Mouse (Mus musculus): Measurements from ENCODE around the gene Smg9. TPM values are rescaled to one million over a fixed set of nuclear protein-coding genes. Genes with fewer than 3 reads are reported as not detected.
A peak's percentile ranks its signal among the peaks of the same experiment; 100 is the strongest.

Gene Smg9
- polyA plus RNA-seq, 1 experiment from 2014 or later: 27.7 TPM

- 83% methylated on average over 15 of the region's 15 CpGs for WGBS
- peaks cover 25% of the 10 kb centered on the region for H3K36me3 ChIP-seq
- no peaks in the 10 kb centered on the region for H3K9me3 ChIP-seq
- H3K27ac ChIP-seq: no peak overlapping the region
- no peaks in the 10 kb centered on the region for H3K27me3 ChIP-seq (ENCODE audit: insufficient read depth, poor library complexity, severe bottlenecking)
- peaks cover 32% of the 10 kb centered on the region for H3K4me1 ChIP-seq
- no peak overlapping the region for H3K4me3 ChIP-seq
- DNase-seq (ENCODE audit: low spot score): no peak
Measured at GRCm38 (mm10) chr7:24423107-24423763, 23.8 kb downstream of the Smg9 start.

DNA sequence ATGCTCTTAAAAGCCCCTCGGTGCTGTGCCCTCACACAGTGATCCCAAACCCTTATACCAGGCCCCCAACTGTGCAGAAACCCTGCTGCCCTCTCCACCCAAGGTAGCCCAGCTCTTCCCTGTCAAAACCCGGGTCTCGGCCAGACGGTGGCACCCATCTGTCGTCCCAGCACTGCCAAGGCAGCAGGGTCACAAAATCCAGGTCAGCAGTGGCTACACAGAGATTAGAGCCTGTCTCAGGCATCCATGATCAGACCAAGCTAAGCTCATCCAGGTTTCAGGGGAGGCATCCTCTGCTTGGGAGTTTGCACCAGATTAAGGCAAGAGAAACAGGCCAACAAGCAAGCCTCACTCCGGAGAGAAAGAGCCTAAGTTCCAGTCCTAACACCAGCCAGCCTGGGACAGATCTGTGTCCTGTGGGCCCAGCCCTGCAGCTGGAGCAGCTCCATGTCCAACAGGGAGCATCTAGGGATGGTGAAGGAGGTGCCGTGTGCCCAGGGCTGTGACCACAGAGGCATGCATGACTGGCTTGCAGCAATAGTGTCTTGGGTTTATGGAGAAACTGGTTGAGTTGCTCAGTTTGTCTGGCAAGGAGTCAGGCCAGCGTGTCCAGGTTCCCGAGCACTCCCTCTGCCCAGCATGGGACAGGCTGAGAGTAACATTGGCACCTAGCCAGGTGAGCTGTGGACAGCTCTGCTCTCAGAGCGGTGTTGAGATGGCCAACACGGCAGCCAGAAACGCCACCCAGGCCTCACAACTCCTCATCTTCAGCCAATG lies 24.7 kb downstream of the Smg9 start:
- no peaks in the 10 kb centered on the region for H3K9me3 ChIP-seq
- DNase-seq (ENCODE audit: low spot score): no peak
- H3K27me3 ChIP-seq (ENCODE audit: insufficient read depth, poor library complexity, severe bottlenecking): no peaks in the 10 kb centered on the region
- 79% methylated on average over 12 of the region's 12 CpGs for WGBS
- peaks cover 25% of the 10 kb centered on the region for H3K36me3 ChIP-seq
- H3K4me3 ChIP-seq: no peak overlapping the region
- H3K27ac ChIP-seq: no peak overlapping the region
- peaks cover 31% of the 10 kb centered on the region for H3K4me1 ChIP-seq

- no peak for DNase-seq (ENCODE audit: low spot score)
- H3K36me3 ChIP-seq: peaks cover 20% of the 10 kb centered on the region
- H3K9me3 ChIP-seq: no peaks in the 10 kb centered on the region
- no peak overlapping the region for H3K27ac ChIP-seq
- 0 out of 2 replicates have a peak, but pooled peaks cover 1% of the 10 kb centered on the region for H3K27me3 ChIP-seq (ENCODE audit: insufficient read depth, poor library complexity, severe bottlenecking)
- WGBS: 79% methylated on average over 9 of the region's 9 CpGs
- peaks cover 23% of the 10 kb centered on the region for H3K4me1 ChIP-seq
- no peak overlapping the region for H3K4me3 ChIP-seq
Measured at GRCm38 (mm10) chr7:24425919-24426318, 26.5 kb downstream of the Smg9 start.

DNA sequence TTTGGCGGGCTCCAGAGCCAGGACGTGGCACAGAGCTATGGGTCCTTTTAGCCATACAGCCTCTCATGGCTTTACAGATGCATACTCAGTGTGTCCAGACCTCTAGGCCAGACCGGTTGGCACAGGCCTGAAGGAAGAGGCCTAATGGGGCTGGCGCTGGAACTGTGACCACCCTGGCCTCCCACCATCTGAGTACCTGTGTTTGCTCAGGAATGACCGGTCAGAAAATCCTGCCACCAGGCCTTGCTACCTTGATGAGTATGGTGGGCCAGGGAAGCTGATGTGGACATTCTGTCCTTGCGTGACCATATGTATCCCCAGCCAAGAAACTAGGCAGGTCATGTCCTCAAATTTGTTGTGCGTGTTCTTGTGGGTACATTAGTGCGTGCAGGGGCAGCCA lies 27.7 kb downstream of the Smg9 start:
- Histone ChIP-seq H3K27me3 (ENCODE audit: insufficient read depth, poor library complexity, severe bottlenecking) (peaks cover 14% of the 10 kb centered on the region), H3K4me1 (peaks cover 28% of the 10 kb centered on the region), H3K9me3 (peaks cover 1% of the 10 kb centered on the region; the same call in 1 of the 2 replicates), H3K4me3 (no peak overlapping the region), H3K27ac (no peak overlapping the region), H3K36me3 (peaks cover 9% of the 10 kb centered on the region)
- WGBS: 88% methylated on average over 8 of the region's 8 CpGs
- no peak for DNase-seq (ENCODE audit: low spot score)

GRCm38 (mm10) chr7:24428725-24429124 lies 29.3 kb downstream of the Smg9 start:
- Histone ChIP-seq H3K27me3 (ENCODE audit: insufficient read depth, poor library complexity, severe bottlenecking) (peaks cover 29% of the 10 kb centered on the region), H3K9me3 (peaks cover 4% of the 10 kb centered on the region; the same call in 1 of the 2 replicates), H3K36me3 (no peaks in the 10 kb centered on the region), H3K27ac (no peak overlapping the region), H3K4me3 (no peak overlapping the region), H3K4me1 (peaks cover 25% of the 10 kb centered on the region)
- 78% methylated on average over 5 of the region's 5 CpGs for WGBS
- DNase-seq (ENCODE audit: low spot score): no peak

DNA sequence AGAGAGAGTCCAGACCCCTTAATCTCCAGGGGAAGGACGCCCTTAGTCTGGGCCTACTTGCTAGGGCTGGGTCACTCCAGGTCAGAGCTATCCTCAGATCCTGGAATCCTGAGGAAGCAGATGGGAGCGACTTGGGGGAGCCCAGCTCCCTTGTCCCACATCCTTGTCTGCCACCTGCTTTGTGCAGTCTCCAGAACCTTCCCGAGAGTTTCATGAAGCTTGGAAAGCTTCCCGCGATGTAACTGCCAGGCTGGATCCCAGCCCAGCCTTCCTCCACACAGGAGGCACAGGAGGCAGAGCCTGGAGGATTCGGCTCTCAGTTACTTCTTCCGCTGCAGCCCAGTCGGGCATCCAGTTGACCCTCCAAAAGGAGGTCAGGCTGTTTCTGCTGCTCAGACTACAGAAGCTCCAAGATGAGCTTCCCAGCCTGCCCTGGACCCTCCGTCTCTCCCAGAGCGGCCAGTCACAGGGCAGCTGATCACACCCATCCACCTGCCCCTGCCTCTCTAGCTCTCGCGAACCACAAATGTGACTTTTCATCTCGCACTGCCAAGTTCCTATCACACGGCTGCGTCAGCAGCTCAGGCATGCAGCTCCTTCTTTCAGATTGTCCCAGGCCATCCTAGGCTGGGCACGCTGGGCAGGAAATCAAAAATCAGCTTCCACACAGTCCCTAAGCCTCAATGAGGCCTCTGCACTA lies 30.1 kb downstream of the Smg9 start:
- Histone ChIP-seq H3K4me1 (peaks cover 19% of the 10 kb centered on the region), H3K9me3 (peaks cover 4% of the 10 kb centered on the region; the same call in 1 of the 2 replicates), H3K27ac (0 out of 2 replicates have a peak overlapping the region, but pooled peaks have one; percentile 19), H3K27me3 (ENCODE audit: insufficient read depth, poor library complexity, severe bottlenecking) (peaks cover 38% of the 10 kb centered on the region), H3K4me3 (no peak overlapping the region), H3K36me3 (no peaks in the 10 kb centered on the region)
- no peak for DNase-seq (ENCODE audit: low spot score)
- WGBS: 69% methylated on average over 16 of the region's 16 CpGs

DNA sequence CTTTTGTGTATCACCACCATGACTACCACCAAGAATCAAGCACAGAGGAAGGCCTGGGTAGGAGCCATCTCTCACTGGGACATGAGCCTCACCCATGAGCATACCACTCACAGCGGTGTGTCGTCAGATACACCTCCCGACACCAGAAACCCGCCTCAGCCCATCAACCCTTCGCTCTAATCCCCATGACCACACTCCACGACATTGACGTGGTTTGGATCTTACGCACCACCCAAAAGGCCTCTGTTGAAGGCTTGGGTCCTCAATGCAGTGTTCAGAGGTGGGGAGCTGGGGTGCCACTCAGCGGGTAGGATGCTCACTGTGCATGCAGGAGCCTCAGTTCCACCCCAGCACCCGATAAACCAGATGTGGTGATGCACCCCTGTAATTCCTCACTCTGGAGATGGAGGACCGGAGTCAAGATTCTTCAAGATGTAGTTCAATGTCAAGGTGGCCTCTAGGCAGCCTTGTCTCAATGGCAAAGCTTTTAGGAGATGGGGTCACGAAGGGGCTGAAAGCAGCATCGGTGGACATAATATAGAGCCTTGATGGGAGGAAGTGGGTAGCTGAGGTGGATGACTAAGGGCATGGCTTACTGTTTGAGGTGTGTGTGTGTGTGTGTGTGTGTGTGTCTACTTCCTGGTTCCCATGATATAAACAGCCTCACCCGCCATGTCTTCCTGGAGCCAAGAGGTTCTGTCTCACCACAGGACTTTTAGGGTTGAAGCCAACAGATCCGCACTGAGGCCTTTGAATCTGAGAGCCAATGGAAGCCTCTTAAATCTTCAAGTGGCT lies 31.3 kb downstream of the Smg9 start:
- no peak overlapping the region for H3K4me3 ChIP-seq
- no peak overlapping the region for H3K27ac ChIP-seq
- no peak for DNase-seq (ENCODE audit: low spot score)
- H3K36me3 ChIP-seq: no peaks in the 10 kb centered on the region
- H3K4me1 ChIP-seq: peaks cover 20% of the 10 kb centered on the region
- peaks cover 4% of the 10 kb centered on the region; the same call in 1 of the 2 replicates for H3K9me3 ChIP-seq
- H3K27me3 ChIP-seq (ENCODE audit: insufficient read depth, poor library complexity, severe bottlenecking): peaks cover 41% of the 10 kb centered on the region
- 90% methylated on average over 15 of the region's 15 CpGs for WGBS

- DNase-seq (ENCODE audit: low spot score): no peak
- WGBS: 38% methylated on average over 11 of the region's 11 CpGs
- Histone ChIP-seq H3K9me3 (peaks cover 4% of the 10 kb centered on the region; the same call in 1 of the 2 replicates), H3K36me3 (no peaks in the 10 kb centered on the region), H3K27ac (no peak overlapping the region), H3K4me3 (peak overlapping the region; percentile 26; the same call in 1 of the 2 replicates), H3K4me1 (peaks cover 20% of the 10 kb centered on the region), H3K27me3 (ENCODE audit: insufficient read depth, poor library complexity, severe bottlenecking) (peaks cover 41% of the 10 kb centered on the region)
Measured at GRCm38 (mm10) chr7:24431713-24432112, 32.3 kb downstream of the Smg9 start.

DNA sequence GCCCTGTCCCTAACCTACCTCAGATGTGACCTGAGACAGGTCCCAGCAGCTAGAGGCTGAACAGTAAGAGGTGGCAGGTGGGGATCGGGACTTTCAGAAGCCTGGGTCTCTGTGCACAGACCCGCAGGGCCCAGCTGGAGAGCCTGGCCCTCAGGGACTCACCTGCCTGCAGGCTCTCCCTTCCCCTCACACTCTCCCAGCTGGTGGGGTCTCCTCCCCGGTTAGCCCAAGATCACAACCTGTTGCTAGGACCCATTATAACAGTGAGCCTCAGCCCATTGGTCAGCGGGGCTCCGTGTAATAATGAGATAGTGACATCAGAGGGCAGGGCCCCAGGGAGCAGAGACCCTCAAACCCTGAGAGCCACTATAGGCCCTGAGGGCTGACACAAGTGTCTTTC lies 35.9 kb downstream of the Smg9 start:
- Histone ChIP-seq H3K27me3 (ENCODE audit: insufficient read depth, poor library complexity, severe bottlenecking) (peaks cover 41% of the 10 kb centered on the region), H3K4me1 (peaks cover 28% of the 10 kb centered on the region), H3K27ac (no peak overlapping the region), H3K36me3 (no peaks in the 10 kb centered on the region), H3K9me3 (peaks cover 4% of the 10 kb centered on the region; the same call in 1 of the 2 replicates), H3K4me3 (no peak overlapping the region)
- DNase-seq (ENCODE audit: low spot score): no peak
- WGBS: 76% methylated on average over 5 of the region's 5 CpGs

- no peak overlapping the region for H3K4me3 ChIP-seq
- no peaks in the 10 kb centered on the region for H3K9me3 ChIP-seq
- WGBS: 39% methylated on average over 10 of the region's 10 CpGs
- no peaks in the 10 kb centered on the region for H3K36me3 ChIP-seq
- peaks cover 19% of the 10 kb centered on the region for H3K27me3 ChIP-seq (ENCODE audit: insufficient read depth, poor library complexity, severe bottlenecking)
- peaks cover 15% of the 10 kb centered on the region for H3K4me1 ChIP-seq
- DNase-seq (ENCODE audit: low spot score): no peak
- peak overlapping the region; percentile 38; the same call in 1 of the 2 replicates for H3K27ac ChIP-seq
Measured at GRCm38 (mm10) chr7:24437981-24438380, 38.6 kb downstream of the Smg9 start.

DNA sequence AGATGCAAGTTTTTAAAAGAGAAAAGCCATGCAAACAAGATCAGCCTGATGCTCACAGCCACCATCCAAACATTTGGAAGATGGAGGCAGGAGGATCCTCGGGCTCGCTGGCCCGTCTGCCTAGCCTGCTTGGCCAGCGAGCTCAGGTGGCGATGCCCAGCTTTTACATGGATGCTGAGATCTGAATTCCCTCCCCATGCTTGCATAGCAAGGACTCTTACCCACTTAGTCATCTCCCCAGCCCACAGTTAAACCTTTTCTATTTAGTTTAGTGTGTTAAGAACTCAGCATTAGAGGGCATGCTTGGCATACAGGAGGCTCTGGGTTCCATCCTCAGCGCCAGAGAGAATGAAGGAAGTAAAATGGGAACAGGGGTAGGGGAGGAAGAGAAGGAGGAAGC lies 39.8 kb downstream of the Smg9 start:
- 78% methylated on average over 6 of the region's 6 CpGs for WGBS
- no peak overlapping the region for H3K4me3 ChIP-seq
- no peak for DNase-seq (ENCODE audit: low spot score)
- H3K27ac ChIP-seq: no peak overlapping the region
- H3K36me3 ChIP-seq: no peaks in the 10 kb centered on the region
- peaks cover 14% of the 10 kb centered on the region for H3K4me1 ChIP-seq
- H3K27me3 ChIP-seq (ENCODE audit: insufficient read depth, poor library complexity, severe bottlenecking): peaks cover 7% of the 10 kb centered on the region
- H3K9me3 ChIP-seq: no peaks in the 10 kb centered on the region

GRCm38 (mm10) chr7:24439891-24440290 lies 40.5 kb downstream of the Smg9 start:
- WGBS: 64% methylated on average over 5 of the region's 7 CpGs
- Histone ChIP-seq H3K27ac (no peak overlapping the region), H3K4me1 (peaks cover 14% of the 10 kb centered on the region), H3K36me3 (no peaks in the 10 kb centered on the region), H3K27me3 (ENCODE audit: insufficient read depth, poor library complexity, severe bottlenecking) (0 out of 2 replicates have a peak, but pooled peaks cover 4% of the 10 kb centered on the region), H3K9me3 (no peaks in the 10 kb centered on the region), H3K4me3 (no peak overlapping the region)
- no peak for DNase-seq (ENCODE audit: low spot score)

Data from heart, embryonic 10.5 days (tissue).